Mouse (Mus musculus) hindbrain, postnatal 0 days (tissue): Measurements from ENCODE around the gene Agap1. TPM values are rescaled to one million over a fixed set of nuclear protein-coding genes. Genes with fewer than 3 reads are reported as not detected.
A peak's percentile ranks its signal among the peaks of the same experiment; 100 is the strongest.

ENCODE experiments used
- ATAC-seq: fragments of 200-750 bp; cut with Nextera tagmentation; 2 replicates; pipeline ENCODE4 v1.8.0; 2017; ENCODE audit warnings: mild to moderate bottlenecking, moderate TSS enrichment, moderate library complexity
- DNase-seq: peaks from one replicate; pipeline ENCODE4 v3.0.0-alpha.2; 2015; ENCODE audit warnings: low spot score
- H3K27ac ChIP-seq: fragments of 300-500 bp; sonication (generic); 2 replicates; pipeline ENCODE4 v1.5.1; 2014; ENCODE audit warnings: mild to moderate bottlenecking
- H3K27me3 ChIP-seq: fragments of 300-500 bp; sonication (generic); 2 replicates; pipeline ENCODE4 v1.6.1; 2014; ENCODE audit warnings: low read length, mixed read lengths; ENCODE audit not compliant: insufficient read depth
- H3K36me3 ChIP-seq: fragments of 300-500 bp; sonication (generic); 2 replicates; pipeline ENCODE4 v1.6.1; 2014; ENCODE audit warnings: low read length, mixed read lengths; ENCODE audit not compliant: insufficient read depth
- H3K4me1 ChIP-seq: fragments of 300-500 bp; sonication (generic); 2 replicates; pipeline ENCODE4 v1.6.1; 2014; ENCODE audit warnings: antibody characterized with exemption, low read length, mixed read lengths; ENCODE audit not compliant: insufficient read depth
- H3K4me2 ChIP-seq: fragments of 300-500 bp; sonication (generic); 2 replicates; pipeline ENCODE4 v1.6.1; 2014; ENCODE audit warnings: low read depth, mild to moderate bottlenecking, low read length, moderate library complexity, mixed read lengths
- H3K4me3 ChIP-seq: fragments of 300-500 bp; sonication (generic); 2 replicates; pipeline ENCODE4 v1.5.1; 2014; ENCODE audit warnings: low read length
- H3K9ac ChIP-seq: fragments of 300-500 bp; sonication (generic); replicated peaks from 2 replicates; pipeline ENCODE4 v1.6.1; 2014; ENCODE audit warnings: mild to moderate bottlenecking, low read length, moderate library complexity, mixed read lengths
- H3K9me3 ChIP-seq: fragments of 300-500 bp; sonication (generic); 2 replicates; pipeline ENCODE4 v1.6.1; 2016; ENCODE audit warnings: low read length, mixed read lengths
- CTCF ChIP-seq: IDR thresholded peaks from 2 replicates; pipeline ENCODE4 v1.5.1; 2016; ENCODE audit warnings: antibody characterized with exemption, control low read depth, low read depth
- WGBS: fragments of 180-500 bp; shearing (Covaris S2); extraction: QIAGEN DNeasy Blood & Tissue Kit; methylation state at CpG from one replicate; pipeline ENCODE4 v1.1.7; 2014; 5-methylcytosine and 5-hydroxymethylcytosine counted together
- polyA plus RNA-seq: library from polyadenylated mRNA; unstranded; fragments of >200 nt; fragmentation: Nextera tagmentation; extraction: Ambion mirVana; gene quantifications from 2 replicates; pipeline ENCODE4 v1.2.1, GENCODE M21; 2015
- total RNA-seq: library from RNA; depleted of rRNA; stranded (reverse); fragments of >200 nt; gene quantifications from 2 replicates; pipeline ENCODE4 v1.2.3, GENCODE M21; 2014

Agap1 gene
- total and polyA plus RNA-seq, 2 experiments from 2014 or later = 40.0 to 122 TPM

DNA sequence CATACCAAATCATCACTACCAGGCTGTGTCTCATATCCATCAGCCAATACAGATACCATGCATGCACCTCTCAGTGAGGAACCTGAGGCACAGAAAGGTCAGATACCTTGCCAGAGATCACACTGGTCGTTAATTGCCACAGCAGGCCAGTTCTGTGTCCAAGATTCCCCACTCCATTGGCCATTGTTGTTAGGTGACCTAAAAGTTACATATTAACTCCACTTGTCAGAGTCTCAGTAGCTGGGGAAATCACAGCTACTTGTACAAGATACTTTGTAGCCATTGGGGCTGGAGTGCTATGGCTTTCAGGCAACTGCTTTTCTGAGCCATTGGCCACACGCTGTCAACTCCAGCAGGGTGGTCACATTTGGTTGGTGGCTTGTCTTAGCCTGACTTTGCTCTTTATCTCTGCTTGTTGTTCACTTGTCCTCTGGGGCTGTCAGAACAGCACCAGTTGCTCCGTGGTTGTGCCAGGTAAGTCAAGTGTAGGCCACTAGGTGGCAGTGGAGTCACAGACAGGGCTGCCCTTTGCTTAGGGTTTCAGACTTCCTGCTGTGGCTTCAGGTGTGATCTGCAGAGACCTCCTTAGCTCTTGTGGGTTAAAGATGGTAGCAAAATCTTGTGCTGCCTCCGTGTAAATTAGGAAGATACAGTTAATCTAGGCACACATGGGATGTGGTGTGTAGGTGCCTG is 191.9 kb downstream of the Agap1 start:
- no peak overlapping the region for H3K4me3 ChIP-seq
- WGBS = 28% methylated on average over 4 of the region's 4 CpGs
- DNase-seq (peak; percentile 83), ATAC-seq (peak; percentile 33; the same call in 1 of the 2 replicates)
- H3K27ac ChIP-seq = no peak overlapping the region
- H3K27me3 ChIP-seq = no peaks in the 10 kb centered on the region
- peak; percentile 95 for TF ChIP-seq CTCF
- no peaks in the 10 kb centered on the region; the same call in 1 of the 2 replicates for H3K36me3 ChIP-seq
- H3K9me3 ChIP-seq = no peaks in the 10 kb centered on the region
- H3K4me2 ChIP-seq = no peak overlapping the region
- no peak overlapping the region for H3K9ac ChIP-seq
- H3K4me1 ChIP-seq = 0 out of 2 replicates have a peak, but pooled peaks cover 2% of the 10 kb centered on the region

- Histone ChIP-seq H3K27me3 (no peaks in the 10 kb centered on the region), H3K9me3 (no peaks in the 10 kb centered on the region), H3K4me2 (no peak overlapping the region), H3K4me1 (no peaks in the 10 kb centered on the region), H3K27ac (no peak overlapping the region), H3K36me3 (no peaks in the 10 kb centered on the region; the same call in 1 of the 2 replicates), H3K4me3 (no peak overlapping the region), H3K9ac (no peak overlapping the region)
- DNase-seq (no peak), ATAC-seq (no peak)
- no peak for TF ChIP-seq CTCF
- 75% methylated on average over 8 of the region's 8 CpGs for WGBS
Observed at GRCm38 (mm10) chr1:89647505-89647904, 192.9 kb downstream of the Agap1 start.

- WGBS = 71% methylated on average over 7 of the region's 7 CpGs
- H3K4me1 ChIP-seq = no peaks in the 10 kb centered on the region
- no peak for ATAC-seq
Observed at GRCm38 (mm10) chr1:89650557-89650956, 196.0 kb downstream of the Agap1 start.

GRCm38 (mm10) chr1:89656167-89656566 is 201.6 kb downstream of the Agap1 start:
- Histone ChIP-seq H3K27ac (no peak overlapping the region), H3K4me2 (no peak overlapping the region), H3K9me3 (no peaks in the 10 kb centered on the region), H3K4me3 (no peak overlapping the region), H3K9ac (no peak overlapping the region), H3K27me3 (no peaks in the 10 kb centered on the region), H3K4me1 (0 out of 2 replicates have a peak, but pooled peaks cover 3% of the 10 kb centered on the region), H3K36me3 (no peaks in the 10 kb centered on the region)
- 81% methylated on average over 3 of the region's 3 CpGs for WGBS
- ATAC-seq (no peak), DNase-seq (no peak)
- TF ChIP-seq CTCF = no peak

More at GRCm38 (mm10) chr1:89650557-89650956, 196.0 kb downstream of the Agap1 start:
- Histone ChIP-seq H3K27me3 (no peaks in the 10 kb centered on the region), H3K27ac (no peak overlapping the region), H3K4me3 (no peak overlapping the region), H3K36me3 (no peaks in the 10 kb centered on the region), H3K4me2 (no peak overlapping the region), H3K9ac (no peak overlapping the region), H3K9me3 (no peaks in the 10 kb centered on the region)
- DNase-seq = no peak
- TF ChIP-seq CTCF = no peak

- no peaks in the 10 kb centered on the region for H3K36me3 ChIP-seq
- 0 out of 2 replicates have a peak, but pooled peaks cover 3% of the 10 kb centered on the region for H3K4me1 ChIP-seq
- no peak for ATAC-seq
- no peak overlapping the region for H3K27ac ChIP-seq
- no peaks in the 10 kb centered on the region for H3K27me3 ChIP-seq
- H3K9me3 ChIP-seq = no peaks in the 10 kb centered on the region
- peak; percentile 43 for DNase-seq
- no peak overlapping the region for H3K4me3 ChIP-seq
- no peak overlapping the region for H3K9ac ChIP-seq
- no peak for TF ChIP-seq CTCF
- H3K4me2 ChIP-seq = no peak overlapping the region
- 31% methylated on average over 11 of the region's 11 CpGs for WGBS
Observed at GRCm38 (mm10) chr1:89656643-89657321, 202.2 kb downstream of the Agap1 start.

DNA sequence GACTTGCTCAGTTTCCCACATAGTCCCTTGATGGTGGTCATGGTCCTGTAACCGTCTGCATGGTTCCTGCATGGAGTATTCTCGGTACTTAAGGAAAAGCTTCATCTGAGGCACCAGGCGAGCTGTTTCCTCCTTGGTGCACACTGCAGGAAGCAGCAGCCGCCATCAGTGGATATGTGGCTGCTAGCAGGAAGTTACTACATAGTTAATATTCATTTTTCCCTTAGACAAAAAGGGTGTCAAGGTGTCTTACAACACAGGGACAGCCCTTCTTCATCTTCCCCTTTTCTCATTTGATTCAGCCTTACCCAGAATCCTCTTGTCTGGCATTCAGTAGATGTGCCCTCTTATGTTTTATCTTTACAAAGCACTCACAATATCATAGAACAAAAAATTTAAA is 206.2 kb downstream of the Agap1 start:
- 85% methylated on average over 4 of the region's 4 CpGs for WGBS
- no peak overlapping the region for H3K9ac ChIP-seq
- H3K4me2 ChIP-seq = no peak overlapping the region
- TF ChIP-seq CTCF = no peak
- DNase-seq = no peak
- ATAC-seq = no peak
- 0 out of 2 replicates have a peak, but pooled peaks cover 3% of the 10 kb centered on the region for H3K4me1 ChIP-seq
- no peaks in the 10 kb centered on the region for H3K9me3 ChIP-seq
- peaks cover 15% of the 10 kb centered on the region for H3K36me3 ChIP-seq
- H3K27me3 ChIP-seq = no peaks in the 10 kb centered on the region
- H3K27ac ChIP-seq = no peak overlapping the region
- H3K4me3 ChIP-seq = no peak overlapping the region
